Mouse (Mus musculus) common myeloid progenitor, adult 5-6 weeks (primary cell): ENCODE results near the gene St6galnac3. TPM values are rescaled to one million over a fixed set of nuclear protein-coding genes. Genes with fewer than 3 reads are reported as not detected.
"Not testable (repeated sequence)": the region's sequence is repeated elsewhere in the genome, so short reads cannot be mapped to it uniquely, and the experiment has no call there.

Source experiments
- ATAC-seq: replicated peaks from 2 replicates; pipeline ENCODE4 v1.8.0; 2016; ENCODE audit warnings: low read depth, mild to moderate bottlenecking, moderate TSS enrichment, inconsistent platforms; ENCODE audit not compliant: poor library complexity, severe bottlenecking
- total RNA-seq: library from RNA; stranded (forward); fragments of 200-1000, 187-1606 nt; gene quantifications from 2 replicates; pipeline ENCODE4 v1.2.3, GENCODE M21; 2017

Gene St6galnac3
- total RNA-seq, 1 experiment from 2014 or later: 2.7 TPM

DNA sequence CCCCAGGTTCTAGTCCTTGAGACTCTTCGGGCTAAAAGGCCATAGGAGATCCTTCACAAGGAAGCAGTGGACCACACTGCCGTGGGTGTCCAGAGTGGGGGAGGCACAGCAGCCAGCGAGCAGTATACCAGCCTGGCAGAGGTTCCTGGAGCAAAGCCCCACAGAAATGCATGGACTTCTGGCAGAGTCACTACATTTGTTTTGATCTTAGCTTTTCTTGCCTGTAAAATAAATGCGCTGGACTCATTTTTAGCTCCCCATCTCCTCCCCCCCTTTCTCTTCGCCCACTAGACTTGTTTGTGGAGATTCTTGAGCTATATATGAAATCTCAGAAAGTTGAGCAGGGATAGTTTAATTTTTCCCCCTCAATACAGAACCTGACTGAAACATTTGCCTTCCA, 329.6 kb downstream of the St6galnac3 start:
- ATAC-seq: no peak

DNA sequence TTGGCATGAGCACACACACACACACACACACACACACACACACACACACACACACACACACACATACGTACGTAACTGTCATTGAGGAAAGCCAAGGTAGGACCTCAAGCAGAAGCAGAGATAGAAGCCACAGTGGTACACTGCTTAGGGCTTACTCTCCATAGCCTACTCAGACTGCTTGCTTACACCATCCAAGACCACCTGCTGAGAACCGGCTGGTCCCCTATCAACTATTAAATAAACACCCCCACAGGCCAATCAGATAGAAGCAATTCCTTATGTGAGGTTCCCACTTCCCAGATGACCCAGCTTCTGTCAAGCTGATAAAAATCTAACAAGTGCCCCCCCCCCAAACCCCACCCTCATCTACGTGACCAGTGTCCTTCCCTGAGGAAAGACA, 330.2 kb downstream of the St6galnac3 start:
- ATAC-seq: no peak

DNA sequence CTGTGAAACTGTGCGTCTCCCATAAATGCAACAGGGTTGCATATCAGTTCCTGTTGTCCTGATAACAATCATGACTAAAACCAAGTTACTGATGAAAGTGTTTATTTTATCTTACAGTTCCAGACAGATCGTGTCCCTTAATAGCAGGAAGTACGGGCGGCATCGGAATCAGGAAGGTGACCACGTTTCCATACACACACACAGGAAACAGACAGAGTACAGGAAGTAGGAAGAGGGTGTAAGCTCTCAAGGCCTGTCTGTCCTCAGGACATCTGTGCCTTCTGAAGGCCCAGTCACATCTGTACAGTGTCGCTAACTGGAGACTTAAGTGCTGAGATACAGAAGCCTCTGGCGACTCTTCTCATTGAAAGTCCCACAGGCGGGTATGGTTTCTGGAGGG, 330.8 kb downstream of the St6galnac3 start:
- no peak for ATAC-seq

DNA sequence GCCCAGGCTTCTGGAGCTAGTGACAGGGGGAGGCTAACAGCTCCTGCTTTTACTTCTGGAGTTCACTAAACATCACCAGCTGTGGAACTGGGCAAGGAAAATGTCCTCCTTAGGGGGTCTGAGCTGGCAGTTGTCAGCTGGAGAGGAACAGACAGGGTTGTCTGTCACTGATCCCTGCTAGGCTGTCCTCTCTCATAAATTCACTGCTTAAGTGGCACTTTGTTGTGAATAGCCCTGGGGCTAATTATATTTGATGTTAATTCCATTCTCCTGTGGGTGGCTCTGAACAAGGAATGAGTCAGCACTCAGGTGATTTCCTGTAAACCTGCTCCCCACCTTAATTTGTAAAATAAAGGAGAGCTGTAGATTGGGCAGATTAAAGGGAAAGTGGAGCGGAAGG, 333.5 kb downstream of the St6galnac3 start:
- ATAC-seq: not testable (repeated sequence)

DNA sequence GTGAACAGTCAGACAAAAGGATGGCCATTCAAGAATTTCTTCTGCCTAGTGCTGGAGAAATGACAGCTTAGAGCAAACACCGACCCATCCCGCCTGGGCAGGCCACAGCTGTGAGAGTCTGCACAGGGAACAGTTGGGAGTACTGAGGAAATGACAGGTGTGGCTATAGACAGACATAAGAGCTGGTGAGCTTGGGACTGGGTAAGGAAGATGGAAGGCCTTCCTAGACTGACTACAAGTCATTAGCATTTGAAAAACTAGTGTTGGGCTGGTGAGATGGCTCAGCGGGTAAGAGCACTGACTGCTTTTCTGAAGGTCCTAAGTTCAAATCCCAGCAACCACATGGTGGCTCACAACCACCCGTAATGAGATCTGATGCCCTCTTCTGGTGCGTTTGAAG, 340.3 kb downstream of the St6galnac3 start:
- not testable (repeated sequence) for ATAC-seq

DNA sequence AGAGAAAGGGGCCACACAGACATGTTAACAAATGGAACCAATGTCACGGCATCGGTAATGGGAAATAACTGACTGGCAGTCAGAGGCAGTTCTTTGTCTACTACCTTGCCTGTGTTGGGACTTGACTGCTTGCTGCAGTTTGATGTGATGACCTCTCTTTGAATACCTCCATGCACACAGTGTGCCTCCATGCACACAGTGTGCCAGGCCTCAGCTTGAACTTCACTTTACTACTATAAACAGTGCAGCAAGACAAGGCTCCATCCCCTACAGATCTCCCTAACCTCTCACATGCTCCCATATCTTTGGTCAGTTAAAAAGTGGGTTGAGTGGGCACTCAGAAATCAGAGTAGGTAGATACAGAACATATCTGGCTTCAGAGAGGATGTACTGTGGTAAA, 341.3 kb downstream of the St6galnac3 start:
- no peak for ATAC-seq

DNA sequence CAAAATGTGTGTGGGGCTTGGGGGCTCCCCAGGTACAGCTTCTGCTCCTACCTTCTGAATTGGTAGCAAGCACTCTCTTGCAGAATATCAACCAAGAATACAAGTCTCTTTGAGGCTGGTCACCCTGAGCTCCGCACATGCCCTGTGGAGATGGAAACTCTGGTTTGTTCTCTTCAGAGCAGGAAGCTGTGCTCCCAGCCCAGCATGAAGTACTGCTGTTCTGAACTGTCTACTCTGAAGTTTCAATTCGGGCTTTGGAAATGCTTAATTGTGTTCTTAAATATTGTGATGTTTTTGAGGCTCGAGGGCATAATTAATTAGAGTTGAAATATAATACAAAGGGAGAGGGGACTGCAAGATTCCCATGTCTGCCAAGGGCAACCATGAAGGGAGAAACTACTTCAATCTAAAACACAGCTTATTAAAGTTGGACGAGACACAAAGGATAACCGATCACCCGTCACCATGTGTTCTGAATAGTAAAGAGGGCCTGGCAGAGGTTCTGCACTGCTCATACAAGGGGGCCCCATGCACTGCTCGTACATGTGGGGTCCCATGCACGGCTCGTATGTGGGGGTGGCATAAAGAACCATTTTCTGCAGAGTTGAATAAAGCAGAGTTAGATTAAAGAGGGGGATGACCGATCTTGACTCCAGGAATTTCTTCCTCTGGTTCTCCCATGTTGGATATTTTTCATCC, 359.8 kb downstream of the St6galnac3 start:
- no peak for ATAC-seq

DNA sequence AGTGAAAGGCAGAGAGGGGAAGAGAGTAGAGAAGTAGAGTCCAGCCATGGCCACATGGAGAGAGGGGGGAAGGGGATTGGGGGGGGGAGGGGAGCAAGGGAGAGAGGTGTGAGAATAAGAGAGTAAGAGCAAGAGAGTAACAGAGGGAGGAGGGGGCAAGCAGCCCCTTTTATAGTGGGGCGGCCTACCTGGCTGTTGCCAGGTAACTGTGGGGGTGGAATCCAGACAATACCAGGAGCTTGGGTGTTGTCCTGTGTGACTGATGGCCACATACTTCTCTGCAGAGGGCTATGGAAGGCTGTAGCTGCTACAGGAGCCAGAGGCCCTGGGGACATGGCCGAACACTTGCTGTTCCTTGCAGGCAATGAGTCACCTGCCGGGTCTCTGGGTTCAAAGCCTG, 360.6 kb downstream of the St6galnac3 start:
- ATAC-seq: no peak

DNA sequence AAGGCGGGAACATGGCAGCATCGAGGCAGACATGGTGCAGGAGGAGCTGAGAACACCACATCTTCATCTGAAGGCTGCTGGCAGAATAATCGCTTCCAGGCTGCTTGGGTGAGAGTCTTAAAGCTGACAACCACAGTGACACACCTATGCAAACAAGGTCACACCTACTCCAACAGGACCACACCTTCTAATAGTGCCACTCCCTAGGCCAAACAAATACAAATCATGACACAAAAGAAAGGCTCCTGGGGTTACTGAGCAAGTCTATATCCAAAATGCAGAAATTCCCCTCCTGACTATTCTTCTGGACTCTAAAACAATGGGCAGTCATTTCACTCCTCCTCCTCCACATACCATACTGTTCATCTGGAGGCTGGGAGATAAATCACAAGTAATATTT, 365.0 kb downstream of the St6galnac3 start:
- no peak for ATAC-seq

DNA sequence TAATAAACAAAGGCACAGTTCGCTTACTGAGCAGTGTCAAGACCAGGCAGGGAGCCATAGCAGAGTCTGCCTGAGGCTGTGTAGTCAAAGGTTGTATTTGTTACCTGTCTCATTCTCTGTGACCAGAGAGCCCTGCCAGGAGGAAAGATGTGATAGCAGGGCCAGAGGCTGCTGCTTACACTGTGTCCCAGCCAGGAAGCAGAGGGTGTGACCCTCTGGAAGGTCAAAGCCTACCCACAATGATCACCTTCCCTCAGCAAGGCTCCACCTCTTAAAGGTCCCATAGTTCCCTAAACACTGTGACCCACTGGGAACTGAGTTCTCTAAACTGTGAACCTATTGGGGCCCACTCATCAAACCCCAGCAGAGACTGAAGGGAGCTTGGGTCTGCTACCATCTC, 368.9 kb downstream of the St6galnac3 start:
- ATAC-seq: no peak

DNA sequence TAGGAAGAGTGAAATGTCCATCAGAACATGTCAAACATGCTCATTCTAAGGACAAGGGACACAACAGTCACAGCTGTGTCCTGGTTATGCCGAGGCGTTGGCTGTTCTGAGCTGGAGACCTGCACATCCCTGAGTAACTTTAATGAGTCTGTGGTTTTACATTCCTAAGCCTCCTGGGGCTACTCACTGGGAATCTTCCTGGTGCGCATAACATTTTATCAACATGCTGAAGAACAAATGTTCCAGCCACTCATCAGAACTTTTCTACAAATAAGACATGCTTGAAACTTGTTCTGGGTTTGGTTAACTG, 370.0 kb downstream of the St6galnac3 start:
- no peak for ATAC-seq

DNA sequence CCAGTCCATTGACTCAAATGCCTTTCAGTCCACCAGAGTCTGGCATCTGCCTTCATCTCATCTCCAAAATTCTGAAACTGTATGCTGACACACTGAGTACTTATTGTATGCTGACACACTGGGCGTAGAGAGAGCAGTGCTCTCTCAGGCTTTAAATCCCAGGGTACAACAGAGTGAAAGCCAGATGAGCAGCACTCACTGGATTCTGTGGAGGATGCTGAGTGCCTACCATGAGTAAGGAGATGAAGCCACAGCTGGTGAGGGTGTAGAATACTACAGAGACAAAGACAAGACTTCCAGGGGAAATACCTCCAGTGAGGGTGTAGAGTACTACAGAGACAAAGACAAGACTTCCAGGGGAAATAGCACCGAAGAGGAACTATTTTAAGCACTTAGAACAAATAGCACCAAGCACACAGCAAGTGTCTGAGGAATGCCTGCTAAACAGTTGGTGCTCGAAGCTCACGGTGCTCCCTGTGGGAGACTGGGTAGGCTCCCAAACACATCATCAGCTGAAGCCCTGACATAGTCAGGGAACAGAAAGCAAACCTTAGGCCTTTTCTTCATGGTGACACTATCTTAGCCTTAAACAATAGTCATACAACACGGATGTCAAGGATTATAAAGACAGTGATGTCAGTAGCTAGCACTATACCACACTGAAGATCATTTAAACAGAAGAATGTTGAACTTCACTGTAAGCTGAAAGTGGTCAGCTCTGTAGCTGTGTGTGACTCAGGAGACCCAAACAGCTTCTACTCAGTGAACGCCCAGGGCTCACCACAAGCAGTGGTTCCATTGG, 370.6 kb downstream of the St6galnac3 start:
- ATAC-seq: no peak

DNA sequence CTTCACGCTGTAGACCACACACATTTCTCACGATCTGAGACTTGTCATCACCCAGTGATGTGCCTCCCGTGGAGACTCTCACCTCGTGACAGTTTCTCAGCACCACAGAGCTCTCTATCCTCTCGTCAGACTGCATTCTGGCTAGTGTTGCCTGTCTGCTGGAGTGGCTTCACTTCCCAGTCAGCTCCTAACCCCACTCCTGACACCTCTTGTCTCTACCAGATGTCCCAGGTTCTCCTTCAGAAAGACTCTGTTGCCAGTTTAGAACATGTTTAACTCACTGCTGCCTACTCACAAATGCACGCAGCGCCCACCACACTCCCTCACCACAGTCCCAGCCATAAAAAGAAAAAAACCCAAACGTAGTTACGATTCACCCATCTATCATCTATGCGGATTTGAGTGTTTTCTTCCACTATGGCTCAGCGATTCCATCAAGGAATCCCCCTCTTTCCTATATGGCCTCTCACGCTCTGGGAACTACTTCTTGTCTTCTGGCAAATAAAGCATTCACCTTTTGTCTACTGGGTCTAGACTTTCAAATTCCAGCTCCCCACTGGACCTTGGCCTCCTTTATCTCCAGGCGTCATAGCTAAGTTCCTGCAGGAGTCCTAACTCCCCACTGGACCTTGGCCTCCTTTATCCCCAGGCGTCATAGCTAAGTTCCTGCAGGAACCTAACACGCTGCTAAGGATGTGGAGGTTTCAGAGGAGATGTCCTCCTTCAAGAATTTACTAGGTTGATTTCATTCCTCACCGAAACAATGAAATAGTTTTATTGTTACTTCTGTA, 371.5 kb downstream of the St6galnac3 start:
- ATAC-seq: no peak

DNA sequence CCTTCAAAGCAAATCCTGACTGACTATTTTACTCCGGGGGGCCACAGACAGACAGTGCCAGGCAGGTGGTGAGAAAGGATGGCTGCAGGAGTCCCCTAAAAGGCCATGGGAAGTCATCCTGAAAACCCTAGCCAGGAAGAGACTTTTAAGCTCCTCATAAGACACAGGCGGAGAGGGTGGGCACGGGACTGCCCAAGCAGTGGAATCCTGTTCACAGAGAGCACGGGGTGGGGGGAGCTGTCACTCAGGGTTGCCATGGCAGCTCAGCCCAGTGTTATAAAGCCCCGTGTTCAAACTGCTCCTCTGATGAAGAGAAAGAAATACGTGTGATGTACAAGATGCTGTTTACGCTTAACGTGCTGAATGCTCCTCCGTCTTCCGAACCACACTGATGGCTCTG, 375.0 kb downstream of the St6galnac3 start:
- ATAC-seq: no peak

DNA sequence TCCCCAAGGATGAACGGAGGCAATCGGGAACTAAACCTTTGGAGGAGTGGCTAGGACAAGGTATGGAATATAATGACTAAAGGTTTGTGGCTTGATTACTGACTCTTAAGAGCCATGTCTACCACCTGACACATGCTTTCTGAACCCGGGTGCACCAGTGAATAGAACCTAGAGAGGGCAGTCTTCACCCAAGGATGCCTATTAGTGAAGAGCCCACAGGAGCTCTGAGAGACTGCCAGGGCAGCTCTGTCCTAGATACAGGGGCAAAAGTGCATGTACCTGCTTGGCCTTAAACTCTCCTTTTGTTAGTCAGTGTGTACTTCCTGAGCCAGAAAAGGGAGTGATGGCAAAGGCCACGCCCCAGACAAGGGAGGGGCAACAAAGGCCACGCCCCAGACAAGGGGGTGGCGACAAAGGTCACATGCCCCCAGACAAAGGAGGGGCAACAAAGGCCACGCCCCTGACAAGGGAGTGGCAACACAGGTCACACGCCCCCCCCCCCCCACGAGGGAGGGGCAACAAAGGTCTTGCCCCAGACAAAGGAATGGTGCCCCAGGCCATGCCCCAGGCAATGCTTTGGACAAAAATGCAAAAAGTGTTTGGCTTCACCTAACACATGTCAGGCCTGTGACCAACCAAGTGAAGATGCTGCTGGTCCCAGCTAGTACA, 376.0 kb downstream of the St6galnac3 start:
- ATAC-seq: no peak

DNA sequence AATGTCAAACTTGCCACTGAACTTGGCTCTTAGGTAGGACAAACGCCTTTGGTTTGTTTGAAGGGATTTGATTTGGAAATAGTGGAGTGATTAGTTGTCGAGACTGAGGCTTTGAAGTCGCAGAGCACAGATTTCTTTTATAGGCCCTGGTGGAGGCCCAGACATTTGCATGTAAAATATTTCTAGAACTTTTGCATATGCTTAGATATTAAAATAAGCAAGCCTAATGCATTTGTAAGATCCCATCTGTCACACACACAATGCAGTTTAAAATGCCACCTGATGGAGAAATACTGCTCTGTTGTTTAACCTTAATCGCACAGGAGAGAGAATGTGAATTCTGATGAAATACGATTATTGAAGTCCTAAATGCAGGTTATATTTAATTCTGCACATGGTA, 380.0 kb downstream of the St6galnac3 start:
- no peak for ATAC-seq

DNA sequence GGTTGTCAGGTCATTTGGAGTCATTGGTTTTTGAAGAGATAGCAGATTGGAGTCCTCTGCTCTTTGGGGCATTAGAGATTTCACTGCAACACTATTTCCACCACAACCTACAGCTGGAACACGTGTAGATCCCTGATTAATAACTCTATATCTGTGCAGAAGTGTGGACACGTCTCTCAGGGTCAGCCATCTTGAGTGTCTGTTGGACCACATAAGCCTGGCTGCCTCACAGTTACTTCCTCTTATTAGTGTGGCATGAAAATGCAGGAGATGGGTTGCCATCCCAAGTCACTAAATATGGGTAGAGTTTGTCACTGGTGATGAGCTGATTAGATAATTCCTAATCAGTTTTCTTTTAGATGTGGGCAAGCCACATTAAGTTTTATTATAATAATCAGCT, 385.0 kb downstream of the St6galnac3 start:
- peak; percentile 80 for ATAC-seq

DNA sequence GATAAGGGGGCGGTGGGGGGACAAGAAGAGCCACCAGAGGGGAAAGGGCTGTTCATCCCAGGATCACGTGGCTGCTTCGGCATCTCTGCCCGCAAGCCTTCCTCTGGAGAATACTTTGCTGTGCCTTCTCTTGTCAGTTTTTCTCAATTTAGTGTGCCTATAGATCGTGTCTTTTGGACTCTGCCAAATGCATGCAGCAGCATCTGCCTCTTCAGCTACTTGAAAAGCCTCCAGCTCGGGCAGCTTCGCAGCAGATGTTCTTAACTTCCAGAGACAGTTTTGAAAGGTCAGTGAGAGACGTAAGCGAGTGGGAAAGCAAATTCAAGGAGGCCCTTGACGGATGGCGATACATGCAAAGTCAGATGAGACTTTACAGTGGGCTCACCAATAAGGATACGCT, 385.9 kb downstream of the St6galnac3 start:
- ATAC-seq: no peak

DNA sequence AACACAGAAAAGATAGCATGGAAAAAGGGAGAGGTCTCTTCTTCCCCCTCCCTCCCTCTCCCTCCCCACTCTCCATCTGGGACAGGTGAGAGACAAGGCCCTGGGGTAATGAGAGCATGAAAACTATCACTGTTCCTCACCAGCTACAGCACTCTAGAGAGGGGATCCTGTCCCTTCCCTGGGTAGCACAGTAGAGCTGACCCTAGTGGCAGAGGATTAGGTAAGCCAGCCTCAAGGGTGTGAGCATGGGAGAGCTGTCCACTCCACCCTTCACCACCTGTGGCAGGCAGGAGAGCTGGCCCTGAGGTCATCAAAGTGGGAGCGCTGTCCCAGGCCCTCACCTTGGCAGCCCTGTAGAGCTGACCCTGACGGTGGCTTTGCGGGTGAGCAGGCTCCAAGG, 387.2 kb downstream of the St6galnac3 start:
- ATAC-seq: no peak

DNA sequence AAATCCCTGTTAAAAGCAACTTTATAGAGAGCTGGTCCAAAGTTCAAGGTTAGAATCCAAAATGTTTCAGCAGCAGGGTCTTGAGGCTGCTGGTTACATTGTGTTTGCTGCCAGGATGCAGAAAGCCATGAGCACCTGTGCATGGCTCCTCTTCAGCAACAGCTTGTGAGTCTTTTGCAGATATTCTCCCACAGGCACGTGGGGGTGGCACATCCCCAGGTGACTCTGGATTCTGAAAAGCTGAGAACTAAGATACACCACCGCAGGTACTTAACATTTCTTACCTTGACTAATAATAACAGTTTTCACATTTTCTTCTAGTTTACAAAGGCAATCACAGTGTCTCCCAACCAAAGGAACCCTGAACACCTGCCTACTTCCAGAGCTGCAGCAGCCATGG, 387.8 kb downstream of the St6galnac3 start:
- ATAC-seq: no peak
